Mouse (Mus musculus): Measurements from ENCODE around the gene Nrxn1. TPM values are rescaled to one million over a fixed set of nuclear protein-coding genes. Genes with fewer than 3 reads are reported as not detected.

Gene Nrxn1
- polyA plus RNA-seq, 1 experiment: 0.05 TPM

DNA sequence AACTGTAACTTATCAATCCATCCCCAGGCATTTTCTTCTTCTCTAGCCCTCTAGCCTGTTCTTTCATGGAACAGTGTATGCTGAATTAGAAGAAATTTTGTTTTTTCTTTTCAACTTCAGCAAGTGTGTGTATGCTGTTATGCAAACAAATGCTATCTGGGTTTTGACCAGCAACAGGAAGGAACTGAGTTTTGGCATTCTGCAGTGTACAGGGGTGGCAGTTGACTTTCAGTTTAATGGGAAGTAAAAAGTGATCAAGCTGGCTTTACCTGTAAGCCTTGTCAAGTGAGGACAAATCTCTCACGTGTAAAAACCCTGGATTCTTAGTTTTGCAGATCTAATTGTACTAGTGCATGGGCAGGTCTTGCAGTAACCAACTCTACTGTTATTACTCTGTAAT lies 95.2 kb downstream of the Nrxn1 start:
- TF ChIP-seq E2F4 (IDR thresholded peaks at IDR 0.05; ENCODE audit: insufficient read depth) (no peak), SRF (IDR thresholded peaks at IDR 0.05; ENCODE audit: control insufficient read depth, insufficient read length, low read depth) (no peak), MYOD1 (IDR thresholded peaks at IDR 0.05; ENCODE audit: control insufficient read depth in 1 of 3, insufficient read length in 2 of 3, low read depth in 2 of 3) (no peak), MAX (IDR thresholded peaks at IDR 0.05; ENCODE audit: low read depth) (no peak), POLR2A (IDR thresholded peaks at IDR 0.05; ENCODE audit: insufficient read length, low read depth) (no peak), TCF3 (IDR thresholded peaks at IDR 0.05; ENCODE audit: insufficient read length, low read depth) (no peak), REST (IDR thresholded peaks at IDR 0.05; ENCODE audit: insufficient read depth, insufficient read length) (no peak), TCF12 (IDR thresholded peaks at IDR 0.05; ENCODE audit: insufficient read depth, poor library complexity, severe bottlenecking) (no peak), USF1 (IDR thresholded peaks at IDR 0.05; ENCODE audit: low read depth) (no peak), CEBPB (IDR thresholded peaks at IDR 0.05; ENCODE audit: insufficient read depth, poor library complexity, severe bottlenecking) (no peak), MYOG (IDR thresholded peaks at IDR 0.05; ENCODE audit: control insufficient read depth in 1 of 3, insufficient read depth in 1 of 3, insufficient read length in 2 of 3, low read depth in 2 of 3) (no peak), POLR2AphosphoS2 (IDR thresholded peaks at IDR 0.05; ENCODE audit: insufficient read length, low read depth) (no peak)
- H3K4me3 ChIP-seq: no peak overlapping the region
- H3K27me3 ChIP-seq (ENCODE audit: control insufficient read depth, insufficient read depth, insufficient read length): no peaks in the 10 kb centered on the region
- H3K4me2 ChIP-seq (ENCODE audit: low read depth): peak overlapping the region; percentile 32
- H3K36me3 ChIP-seq (ENCODE audit: control insufficient read depth, insufficient read depth): no peaks in the 10 kb centered on the region
- no peaks in the 10 kb centered on the region for H3K79me2 ChIP-seq (ENCODE audit: control insufficient read depth, insufficient read depth)
- H3ac ChIP-seq (ENCODE audit: control insufficient read depth, insufficient read length): no peak overlapping the region

DNA sequence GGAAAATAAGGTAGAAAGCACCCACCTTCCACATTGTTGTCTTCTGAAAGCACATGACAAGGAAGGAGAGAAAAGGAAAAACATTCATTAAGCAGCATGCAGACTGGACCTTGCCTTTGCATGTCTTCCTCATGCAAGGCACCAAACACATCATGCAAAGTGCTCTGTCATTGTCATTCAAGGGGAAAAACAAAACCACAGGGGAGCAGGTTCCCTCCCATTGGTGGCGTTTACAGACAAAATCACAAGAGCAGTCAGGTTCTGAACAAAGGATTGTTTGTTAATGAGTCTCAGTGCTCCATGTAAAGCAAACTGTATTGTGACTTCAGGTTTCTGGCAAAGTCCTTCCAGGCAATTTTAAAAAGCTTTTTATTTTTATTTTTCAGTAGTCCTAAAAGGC lies 97.4 kb downstream of the Nrxn1 start:
- Histone ChIP-seq H3K79me2 (ENCODE audit: control insufficient read depth, insufficient read depth) (no peaks in the 10 kb centered on the region), H3K4me2 (ENCODE audit: low read depth) (no peak overlapping the region), H3K27me3 (ENCODE audit: control insufficient read depth, insufficient read depth, insufficient read length) (no peaks in the 10 kb centered on the region), H3K4me3 (no peak overlapping the region), H3K36me3 (ENCODE audit: control insufficient read depth, insufficient read depth) (no peaks in the 10 kb centered on the region), H3ac (ENCODE audit: control insufficient read depth, insufficient read length) (no peak overlapping the region)
- TF ChIP-seq MAX (IDR thresholded peaks at IDR 0.05; ENCODE audit: low read depth) (no peak), USF1 (IDR thresholded peaks at IDR 0.05; ENCODE audit: low read depth) (no peak), E2F4 (IDR thresholded peaks at IDR 0.05; ENCODE audit: insufficient read depth) (no peak)

DNA sequence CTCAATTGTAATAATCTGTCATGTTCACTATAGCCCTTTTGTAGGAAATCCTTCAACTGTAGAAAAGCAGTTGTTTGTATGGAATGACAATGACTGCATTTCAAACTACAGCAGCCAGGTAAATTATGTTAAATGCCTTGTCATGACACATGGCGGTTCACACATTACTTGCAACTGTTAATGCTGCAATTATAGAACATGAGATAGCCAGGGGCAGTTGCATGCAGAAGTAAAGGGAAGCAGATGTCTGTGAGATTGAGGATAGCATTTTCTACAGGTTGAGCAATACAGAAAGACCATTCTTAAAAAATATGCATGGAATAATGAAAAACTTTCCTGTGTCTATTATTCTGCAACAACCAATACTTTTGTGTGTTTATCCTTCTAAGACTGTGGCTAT lies 98.6 kb downstream of the Nrxn1 start:
- no peak for TF ChIP-seq TCF12 (IDR thresholded peaks at IDR 0.05; ENCODE audit: insufficient read depth, poor library complexity, severe bottlenecking)
- no peak for TF ChIP-seq REST (IDR thresholded peaks at IDR 0.05; ENCODE audit: insufficient read depth, insufficient read length)
- TF ChIP-seq TCF3 (IDR thresholded peaks at IDR 0.05; ENCODE audit: insufficient read length, low read depth): no peak
- no peak for TF ChIP-seq SRF (IDR thresholded peaks at IDR 0.05; ENCODE audit: control insufficient read depth, insufficient read length, low read depth)
- H3K36me3 ChIP-seq (ENCODE audit: control insufficient read depth, insufficient read depth): no peaks in the 10 kb centered on the region
- no peak overlapping the region for H3K4me2 ChIP-seq (ENCODE audit: low read depth)
- H3ac ChIP-seq (ENCODE audit: control insufficient read depth, insufficient read length): no peak overlapping the region
- H3K79me2 ChIP-seq (ENCODE audit: control insufficient read depth, insufficient read depth): no peaks in the 10 kb centered on the region
- no peaks in the 10 kb centered on the region for H3K27me3 ChIP-seq (ENCODE audit: control insufficient read depth, insufficient read depth, insufficient read length)
- no peak overlapping the region for H3K4me3 ChIP-seq

DNA sequence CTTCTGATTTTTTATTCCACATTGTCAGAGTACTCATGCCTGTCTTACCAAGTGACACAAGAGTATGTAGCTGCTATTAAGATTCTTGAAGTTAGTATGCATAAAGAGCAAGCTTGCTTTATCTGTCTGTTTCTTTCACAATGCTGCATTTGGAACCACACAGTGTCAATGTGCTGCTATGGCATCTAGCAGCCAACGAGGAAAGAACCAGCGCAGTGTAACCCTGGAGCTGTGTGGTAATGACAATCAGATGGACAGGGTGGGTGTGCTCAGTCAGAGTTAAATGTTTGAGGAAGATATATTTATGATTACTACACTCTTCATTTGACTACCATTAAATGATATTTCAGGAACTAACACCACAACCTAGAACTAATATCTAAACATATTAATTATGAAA lies 102.1 kb downstream of the Nrxn1 start:
- H3K4me3 ChIP-seq: no peak overlapping the region
- H3K4me2 ChIP-seq (ENCODE audit: low read depth): no peak overlapping the region
- TF ChIP-seq SRF (IDR thresholded peaks at IDR 0.05; ENCODE audit: control insufficient read depth, insufficient read length, low read depth): no peak
- TF ChIP-seq POLR2AphosphoS2 (IDR thresholded peaks at IDR 0.05; ENCODE audit: insufficient read length, low read depth): no peak
- no peak for TF ChIP-seq CEBPB (IDR thresholded peaks at IDR 0.05; ENCODE audit: insufficient read depth, poor library complexity, severe bottlenecking)
- no peak for TF ChIP-seq USF1 (IDR thresholded peaks at IDR 0.05; ENCODE audit: low read depth)
- TF ChIP-seq MAX (IDR thresholded peaks at IDR 0.05; ENCODE audit: low read depth): no peak
- TF ChIP-seq MYOD1 (IDR thresholded peaks at IDR 0.05; ENCODE audit: control insufficient read depth in 1 of 3, insufficient read length in 2 of 3, low read depth in 2 of 3): no peak
- no peak for TF ChIP-seq TCF3 (IDR thresholded peaks at IDR 0.05; ENCODE audit: insufficient read length, low read depth)
- TF ChIP-seq MYOG (IDR thresholded peaks at IDR 0.05; ENCODE audit: control insufficient read depth in 1 of 3, insufficient read depth in 1 of 3, insufficient read length in 2 of 3, low read depth in 2 of 3): no peak
- no peak for TF ChIP-seq TCF12 (IDR thresholded peaks at IDR 0.05; ENCODE audit: insufficient read depth, poor library complexity, severe bottlenecking)
- no peak for TF ChIP-seq REST (IDR thresholded peaks at IDR 0.05; ENCODE audit: insufficient read depth, insufficient read length)
- TF ChIP-seq E2F4 (IDR thresholded peaks at IDR 0.05; ENCODE audit: insufficient read depth): no peak
- H3K27me3 ChIP-seq (ENCODE audit: control insufficient read depth, insufficient read depth, insufficient read length): no peaks in the 10 kb centered on the region
- no peak overlapping the region for H3ac ChIP-seq (ENCODE audit: control insufficient read depth, insufficient read length)
- no peaks in the 10 kb centered on the region for H3K79me2 ChIP-seq (ENCODE audit: control insufficient read depth, insufficient read depth)
- no peaks in the 10 kb centered on the region for H3K36me3 ChIP-seq (ENCODE audit: control insufficient read depth, insufficient read depth)

DNA sequence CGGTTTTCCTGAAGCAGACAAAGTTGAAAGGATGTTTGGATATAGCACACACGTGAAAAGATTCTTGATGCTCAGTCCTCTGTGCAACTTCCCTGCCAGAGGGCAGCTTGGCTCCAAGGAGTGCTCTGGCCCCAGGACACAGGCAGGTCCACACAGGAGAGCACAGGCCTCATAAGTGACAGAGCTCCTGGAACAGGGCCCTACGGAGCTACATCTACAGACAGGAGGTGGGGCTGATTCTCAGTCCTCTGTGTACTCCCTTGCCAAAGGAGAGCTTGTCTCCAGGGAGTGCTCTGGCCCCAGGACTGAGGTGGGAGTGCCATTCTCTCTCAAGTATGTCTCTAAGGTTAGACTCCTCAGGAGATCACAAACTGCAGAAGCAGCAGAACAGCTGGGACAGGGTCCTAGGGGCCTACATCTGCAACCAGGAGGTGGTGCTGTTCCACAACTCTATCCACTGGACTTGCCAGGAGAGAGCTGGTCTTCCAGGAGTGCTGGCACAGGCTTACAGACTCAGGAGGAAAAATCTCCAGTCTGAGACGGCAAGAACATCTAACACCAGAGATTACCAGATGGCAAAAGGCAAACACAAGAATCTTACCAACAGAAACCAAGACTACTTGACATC lies 129.9 kb downstream of the Nrxn1 start:
- no peak overlapping the region for H3ac ChIP-seq (ENCODE audit: control insufficient read depth, insufficient read length)
- no peak overlapping the region for H3K4me3 ChIP-seq
- no peak overlapping the region for H3K4me2 ChIP-seq (ENCODE audit: low read depth)
- no peaks in the 10 kb centered on the region for H3K27me3 ChIP-seq (ENCODE audit: control insufficient read depth, insufficient read depth, insufficient read length)
- no peaks in the 10 kb centered on the region for H3K79me2 ChIP-seq (ENCODE audit: control insufficient read depth, insufficient read depth)
- TF ChIP-seq POLR2A (IDR thresholded peaks at IDR 0.05; ENCODE audit: insufficient read length, low read depth) (no peak), MYOD1 (IDR thresholded peaks at IDR 0.05; ENCODE audit: control insufficient read depth in 1 of 3, insufficient read length in 2 of 3, low read depth in 2 of 3) (no peak), TCF12 (IDR thresholded peaks at IDR 0.05; ENCODE audit: insufficient read depth, poor library complexity, severe bottlenecking) (no peak), POLR2AphosphoS2 (IDR thresholded peaks at IDR 0.05; ENCODE audit: insufficient read length, low read depth) (no peak), SRF (IDR thresholded peaks at IDR 0.05; ENCODE audit: control insufficient read depth, insufficient read length, low read depth) (no peak), MAX (IDR thresholded peaks at IDR 0.05; ENCODE audit: low read depth) (no peak), TCF3 (IDR thresholded peaks at IDR 0.05; ENCODE audit: insufficient read length, low read depth) (no peak), CEBPB (IDR thresholded peaks at IDR 0.05; ENCODE audit: insufficient read depth, poor library complexity, severe bottlenecking) (no peak), MYOG (IDR thresholded peaks at IDR 0.05; ENCODE audit: control insufficient read depth in 1 of 3, insufficient read depth in 1 of 3, insufficient read length in 2 of 3, low read depth in 2 of 3) (no peak), REST (IDR thresholded peaks at IDR 0.05; ENCODE audit: insufficient read depth, insufficient read length) (no peak), USF1 (IDR thresholded peaks at IDR 0.05; ENCODE audit: low read depth) (no peak), E2F4 (IDR thresholded peaks at IDR 0.05; ENCODE audit: insufficient read depth) (no peak)
- H3K36me3 ChIP-seq (ENCODE audit: control insufficient read depth, insufficient read depth): no peaks in the 10 kb centered on the region
